Mouse (Mus musculus) ES-E14 (cell line): ENCODE data around the gene Snf8. TPM values are rescaled to one million over a fixed set of nuclear protein-coding genes. Genes with fewer than 3 reads are reported as not detected.

Experiments
- DNase-seq: peaks from one replicate; pipeline ENCODE4 v3.0.0-alpha.2; 2013; ENCODE audit warnings: low read depth, low spot score
- H3K27ac ChIP-seq: 2 replicates; pipeline ENCODE4 v1.5.1; 2012; ENCODE audit warnings: low read depth, mild to moderate bottlenecking, low read length, moderate library complexity, mixed read lengths; ENCODE audit not compliant: poor library complexity, insufficient read depth, severe bottlenecking
- H3K36me3 ChIP-seq: 2 replicates; pipeline ENCODE4 v1.6.1; 2012; ENCODE audit warnings: mild to moderate bottlenecking, low read length, moderate library complexity, mixed read lengths; ENCODE audit not compliant: control insufficient read depth, poor library complexity, insufficient read depth, severe bottlenecking
- H3K4me1 ChIP-seq, 2 experiments: fragments of 150-350 bp in 1 of 2; sonication (generic) in 1 of 2; 2 replicates each; pipeline ENCODE4 v1.6.1; 2012; ENCODE audit warnings: low read length in 2 of 2, mild to moderate bottlenecking in 1 of 2, mixed read lengths in 1 of 2; ENCODE audit not compliant: control insufficient read depth in 2 of 2, insufficient read depth in 2 of 2, poor library complexity in 1 of 2
- H3K4me3 ChIP-seq, 2 experiments: fragments of 150-350 bp in 1 of 2; sonication (generic) in 1 of 2; 2 replicates each; pipeline ENCODE4 v1.5.1; 2012; ENCODE audit warnings: low read length in 2 of 2, low read depth in 1 of 2, mild to moderate bottlenecking in 1 of 2, mixed read lengths in 1 of 2; ENCODE audit not compliant: insufficient read depth in 1 of 2, poor library complexity in 1 of 2, severe bottlenecking in 1 of 2
- H3K9ac ChIP-seq: 2 replicates; pipeline ENCODE4 v1.6.1; 2012; ENCODE audit warnings: low read depth, mild to moderate bottlenecking, low read length, mixed read lengths; ENCODE audit not compliant: poor library complexity, insufficient read depth, severe bottlenecking
- H3K9me3 ChIP-seq: fragments of 150-350 bp; sonication (generic); 2 replicates; pipeline ENCODE4 v1.6.1; 2012; ENCODE audit warnings: low read depth, mild to moderate bottlenecking, low read length; ENCODE audit not compliant: control insufficient read depth, insufficient read depth
- CHD2 ChIP-seq: IDR thresholded peaks from 2 replicates; pipeline ENCODE4 v1.6.1; 2014; ENCODE audit warnings: mild to moderate bottlenecking, low read depth, low read length, inconsistent platforms
- HCFC1 ChIP-seq: IDR thresholded peaks from 2 replicates; pipeline ENCODE4 v1.6.1; 2012; ENCODE audit warnings: low read length, inconsistent platforms, borderline replicate concordance; ENCODE audit not compliant: insufficient read depth
- MAFK ChIP-seq: IDR thresholded peaks from 2 replicates; pipeline ENCODE4 v1.6.1; 2014; ENCODE audit warnings: mild to moderate bottlenecking, low read depth, low read length, inconsistent platforms; ENCODE audit not compliant: insufficient read depth
- ZC3H11A ChIP-seq: IDR thresholded peaks from 2 replicates; pipeline ENCODE4 v1.6.1; 2012; ENCODE audit warnings: low read depth, mild to moderate bottlenecking, inconsistent platforms, low read length, borderline replicate concordance
- ZNF384 ChIP-seq: IDR thresholded peaks from 2 replicates; pipeline ENCODE4 v1.6.1; 2012; ENCODE audit warnings: low read depth, low read length, inconsistent platforms
- in situ Hi-C, 2 experiments: fragments of 600-800 bp; cut with MboI; formaldehyde crosslinking; loops; one replicate each; pipeline ENCODE4 v1.15.1; 2025; ENCODE audit warnings: low sequenced_read_pairs in 2 of 2, inconsistent platforms in 1 of 2; ENCODE audit not compliant: unreplicated experiment in 2 of 2
- total RNA-seq: library from RNA; depleted of rRNA; stranded (reverse); fragments of 300-350 nt; gene quantifications from 2 replicates; pipeline ENCODE4 v1.2.3, GENCODE M21; 2012

Snf8 gene
- total RNA-seq, 1 experiment: 79.4 TPM

GRCm38 (mm10) chr11:96015421-96015820 is 19.3 kb upstream of the Snf8 start:
- Histone ChIP-seq H3K9me3 (no peaks in the 10 kb centered on the region), H3K9ac (no peak overlapping the region), H3K27ac (no peak overlapping the region), H3K4me3 (no peak overlapping the region), H3K4me1 (peaks cover 8 to 24% of the 10 kb centered on the region in 2 experiments), H3K36me3 (no peaks in the 10 kb centered on the region)
- TF ChIP-seq MAFK (no peak), HCFC1 (no peak), ZNF384 (no peak), CHD2 (no peak), ZC3H11A (no peak)
- no peak for DNase-seq
- in situ Hi-C loops: no loop called here

DNA sequence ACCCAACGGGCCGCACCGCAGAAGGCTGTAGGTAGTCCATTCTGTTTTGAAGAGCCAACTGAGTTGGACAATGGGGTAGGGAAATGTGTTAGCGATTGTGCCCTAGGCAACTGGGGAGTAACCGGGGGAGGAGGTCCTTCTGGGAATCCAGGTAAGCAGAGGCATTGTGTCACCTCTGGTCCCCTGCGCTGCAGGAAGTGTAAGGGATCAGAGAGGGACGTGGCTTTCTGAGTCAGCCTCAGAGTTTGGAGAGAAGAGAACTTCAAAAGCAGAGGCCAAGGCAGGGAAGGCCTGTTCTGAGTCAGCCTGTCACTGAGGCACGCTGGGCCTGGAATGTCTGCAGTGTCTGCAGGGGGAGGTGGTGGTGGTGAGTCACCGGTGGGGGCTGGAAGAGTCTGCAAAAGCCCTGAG is 16.7 kb upstream of the Snf8 start:
- Histone ChIP-seq H3K4me3 (peak overlapping the region; percentile 5 to 20; a peak in 1 of 4 replicates), H3K9me3 (no peaks in the 10 kb centered on the region), H3K27ac (peak overlapping the region; percentile 97), H3K36me3 (no peaks in the 10 kb centered on the region), H3K4me1 (peaks cover 4 to 31% of the 10 kb centered on the region in 2 experiments), H3K9ac (0 out of 2 replicates have a peak overlapping the region, but pooled peaks have one; percentile 26)
- in situ Hi-C loops: no loop called here
- peak; percentile 77 for DNase-seq
- TF ChIP-seq MAFK (0 out of 2 replicates have a peak, but pooled peaks have one; percentile 13), CHD2 (no peak), HCFC1 (0 out of 2 replicates have a peak, but pooled peaks have one; percentile 26)

GRCm38 (mm10) chr11:96020622-96021021 is 14.1 kb upstream of the Snf8 start:
- Histone ChIP-seq H3K4me3 (no peak overlapping the region), H3K9me3 (no peaks in the 10 kb centered on the region), H3K4me1 (peaks cover 3 to 30% of the 10 kb centered on the region in 2 experiments; a peak in 3 of 4 replicates), H3K36me3 (no peaks in the 10 kb centered on the region), H3K27ac (peak overlapping the region; percentile 49; the same call in 1 of the 2 replicates), H3K9ac (no peak overlapping the region)
- DNase-seq: no peak
- TF ChIP-seq ZC3H11A (no peak), CHD2 (no peak), MAFK (no peak), ZNF384 (no peak), HCFC1 (no peak)
- in situ Hi-C loops: no loop called here

DNA sequence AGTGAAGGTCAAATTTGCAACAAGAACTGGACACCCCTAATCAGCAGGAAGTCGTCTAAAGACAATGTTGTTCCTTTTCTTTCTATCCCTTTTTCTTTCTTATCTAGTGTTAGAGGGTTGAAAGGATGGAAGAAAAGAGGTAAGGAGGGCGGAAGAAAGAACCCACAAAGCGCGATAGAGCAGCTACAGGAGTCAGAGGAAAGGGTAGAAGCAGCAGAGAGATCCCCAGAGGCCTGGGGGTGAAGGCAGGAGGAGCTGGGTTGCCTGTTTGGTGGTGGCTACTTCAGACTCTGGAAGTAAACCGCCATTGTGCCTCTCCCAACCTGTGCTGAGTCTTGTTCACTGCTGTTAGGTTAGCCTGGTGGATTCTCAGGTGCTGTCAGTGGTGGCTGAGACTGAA is 6.6 kb upstream of the Snf8 start:
- no peak for DNase-seq
- Histone ChIP-seq H3K27ac (no peak overlapping the region), H3K4me3 (no peak overlapping the region), H3K4me1 (no peaks in the 10 kb centered on the region), H3K9ac (no peak overlapping the region), H3K9me3 (no peaks in the 10 kb centered on the region), H3K36me3 (no peaks in the 10 kb centered on the region)
- in situ Hi-C loops: no loop called here
- TF ChIP-seq HCFC1 (no peak), MAFK (no peak), ZC3H11A (no peak), ZNF384 (no peak)

GRCm38 (mm10) chr11:96030571-96030970 is 4.1 kb upstream of the Snf8 start:
- TF ChIP-seq HCFC1 (no peak), ZC3H11A (no peak), ZNF384 (no peak), MAFK (no peak), CHD2 (no peak)
- H3K9ac ChIP-seq: no peak overlapping the region

More at GRCm38 (mm10) chr11:96030571-96030970, 4.1 kb upstream of the Snf8 start:
- H3K4me1 ChIP-seq: peaks cover 0 to 2% of the 10 kb centered on the region in 2 experiments; a peak in 1 of 4 replicates
- in situ Hi-C loops: no loop called here
- no peaks in the 10 kb centered on the region for H3K9me3 ChIP-seq
- DNase-seq: no peak
- no peaks in the 10 kb centered on the region for H3K36me3 ChIP-seq
- H3K27ac ChIP-seq: no peak overlapping the region
- no peak overlapping the region for H3K4me3 ChIP-seq
